In genomic region chr1:105990911-105991761, GRCm38 (mm10) we compare ENCODE assay signal across 8 mouse cellular contexts. TPM values are rescaled to one million over a fixed set of nuclear protein-coding genes. Genes with fewer than 3 reads are reported as not detected.
DNase-seq lines count a peak whose midpoint lies in the region; ATAC-seq and TF ChIP-seq lines count a peak whose summit lies in the region.

No protein-coding gene starts in this region.

- H3K9me3 ChIP-seq in lung, postnatal 0 days (ENCODE audit: low read length): no peaks in the 10 kb centered on the region

- H3K4me2 ChIP-seq in lung, postnatal 0 days (replicated peaks; ENCODE audit: low read depth, low read length): peak overlapping the region; percentile 97

- H3K36me3 ChIP-seq in lung, postnatal 0 days (ENCODE audit: insufficient read depth, low read length): no peaks in the 10 kb centered on the region

- TF ChIP-seq CTCF in lung, postnatal 0 days (IDR thresholded peaks at IDR 0.05): no peak

- H3K9ac ChIP-seq in lung, postnatal 0 days (replicated peaks; ENCODE audit: low read depth): peak overlapping the region; percentile 70

- peak; percentile 18 for ATAC-seq in lung, postnatal 0 days

- H3K4me1 ChIP-seq in lung, postnatal 0 days (ENCODE audit: insufficient read depth, low read depth, low read length): peaks cover 14% of the 10 kb centered on the region; the same call in 1 of the 2 replicates

- peak overlapping the region; percentile 82 for H3K4me3 ChIP-seq in lung, postnatal 0 days (ENCODE audit: low read depth, low read length)

- peak overlapping the region; percentile 94 for H3K27ac ChIP-seq in lung, postnatal 0 days (ENCODE audit: low read length)

- H3K27me3 ChIP-seq in lung, postnatal 0 days (replicated peaks; ENCODE audit: insufficient read depth, low read length): no peaks in the 10 kb centered on the region

- peak; percentile 66 for DNase-seq in Muller cell, postnatal 12 days (ENCODE audit: inconsistent ontology term)
- peak; percentile 65 to 77 for DNase-seq in cerebellum, adult 18-20 months
- peak; percentile 50 for DNase-seq in forelimb bud, embryonic 11.5 days (ENCODE audit: low read depth, low spot score)
- DNase-seq in heart, postnatal 4 days: peak; percentile 70
- DNase-seq in layer of hippocampus, postnatal 10 days (ENCODE audit: low spot score in 2 of 2): peak; percentile 59 to 74
- DNase-seq in lung, postnatal 0 days (ENCODE audit: low spot score): peak; percentile 68
- DNase-seq in ovary, postnatal 10 days (ENCODE audit: low spot score): peak; percentile 54
- peak; percentile 73 for DNase-seq in thymus, postnatal 14 days

- WGBS in lung, postnatal 0 days: under 1% methylated on average over 87 of the region's 104 CpGs

- TF ChIP-seq EP300 in lung, postnatal 0 days (IDR thresholded peaks at IDR 0.05): no peak

RNA-seq across cellular contexts. Expression of gene Zcchc2, which starts 0.9 kb away (rescaled TPM):
- 1 to 10 TPM; 8.7 to 9.1 TPM for total RNA-seq in heart, postnatal 4 days (2021)
- total RNA-seq in layer of hippocampus, postnatal 10 days (2021): 10 to 100 TPM; 19.7 to 20.7 TPM
- polyA plus RNA-seq in lung, postnatal 0 days (2015; fragmentation: Nextera tagmentation; extraction: Ambion mirVana): 1.7 and 2.0 TPM in 2 replicates

Comparison
In these comparisons a context has a peak if more than half of its experiments do, and no peak if none do; other contexts are left out.
1. Peak in every context shown above with its lines: DNase-seq, ATAC-seq, H3K4me3 ChIP-seq and H3K27ac ChIP-seq.